In genomic region chr11:117585556-117585955, GRCm38 (mm10) we compare ENCODE assay signal across 26 mouse cellular contexts.
"Had no signal": no experiment of that assay in that cellular context is flagged by ENCODE, and none has a peak within 500 bp of the region (broad histone marks: within the 10 kb centered on the region; RNA-seq: fewer than 3 reads in every experiment).

No protein-coding gene starts in this region.

- H3K4me3 ChIP-seq: heart, adult 2 months; heart, embryonic 13.5 days; heart, embryonic 15.5 days; hindbrain, embryonic 13.5 days; hindbrain, embryonic 15.5 days; kidney, embryonic 15.5 days; left cerebral cortex, adult 2 months; limb, embryonic 10.5 days; limb, embryonic 12.5 days; liver, embryonic 13.5 days had no signal

- H3K36me3 ChIP-seq: heart, embryonic 13.5 days; heart, embryonic 15.5 days; hindbrain, embryonic 13.5 days; hindbrain, embryonic 15.5 days; kidney, embryonic 15.5 days; limb, embryonic 10.5 days; limb, embryonic 12.5 days; liver, embryonic 13.5 days had no signal

- DNase-seq: gastrocnemius, postnatal 14 days; gastrocnemius, postnatal 36 days; heart, adult 2 months; heart, postnatal 14 days; heart, postnatal 36 days; kidney, adult 11 months; kidney, adult 2 months; kidney, adult 9 months; kidney, postnatal 14 days; kidney, postnatal 36 days; layer of hippocampus, adult 9-11 months; liver; liver, embryonic 13.5 days had no signal

- H3K27ac ChIP-seq: heart, adult 2 months; heart, embryonic 13.5 days; heart, embryonic 15.5 days; hindbrain, embryonic 15.5 days; hindbrain, postnatal 0 days; kidney, embryonic 15.5 days; kidney, postnatal 0 days; left cerebral cortex, adult 2 months; limb, embryonic 12.5 days; liver, embryonic 13.5 days had no signal

- H3K9ac ChIP-seq: heart, embryonic 13.5 days; heart, embryonic 15.5 days; hindbrain, embryonic 13.5 days; hindbrain, embryonic 15.5 days; kidney, embryonic 15.5 days; limb, embryonic 12.5 days; liver, embryonic 13.5 days had no signal

- H3K4me2 ChIP-seq: heart, embryonic 11.5 days; heart, embryonic 13.5 days; heart, embryonic 15.5 days; hindbrain, embryonic 13.5 days; hindbrain, embryonic 15.5 days; kidney, embryonic 15.5 days; limb, embryonic 12.5 days; liver, embryonic 11.5 days; liver, embryonic 13.5 days had no signal

- H3K27me3 ChIP-seq: heart, embryonic 15.5 days; hindbrain, embryonic 13.5 days; hindbrain, embryonic 15.5 days; kidney, embryonic 15.5 days; limb, embryonic 12.5 days; liver, embryonic 13.5 days had no signal

- H3K4me1 ChIP-seq: kidney, embryonic 15.5 days; liver, embryonic 13.5 days had no signal

- ATAC-seq: hindbrain, postnatal 0 days; intestine, embryonic 16.5 days had no signal

- H3K9me3 ChIP-seq: heart, embryonic 15.5 days; hindbrain, embryonic 13.5 days; hindbrain, embryonic 15.5 days; kidney, embryonic 15.5 days; limb, embryonic 10.5 days; liver, embryonic 13.5 days had no signal
